Mouse (Mus musculus) olfactory bulb, adult 2 months (tissue): ENCODE data around the gene Gm26965.

Experiments
- CTCF ChIP-seq: fragments of 200-500 bp; IDR thresholded peaks from 2 replicates; pipeline ENCODE4 v1.5.1; 2012; ENCODE audit warnings: low read depth, mild to moderate bottlenecking, low read length, moderate library complexity; ENCODE audit not compliant: insufficient read depth
- POLR2A ChIP-seq: fragments of 200-500 bp; IDR thresholded peaks from 2 replicates; pipeline ENCODE4 v1.6.1; 2012; ENCODE audit warnings: mild to moderate bottlenecking, low read depth, low read length, moderate library complexity; ENCODE audit not compliant: insufficient read depth

DNA sequence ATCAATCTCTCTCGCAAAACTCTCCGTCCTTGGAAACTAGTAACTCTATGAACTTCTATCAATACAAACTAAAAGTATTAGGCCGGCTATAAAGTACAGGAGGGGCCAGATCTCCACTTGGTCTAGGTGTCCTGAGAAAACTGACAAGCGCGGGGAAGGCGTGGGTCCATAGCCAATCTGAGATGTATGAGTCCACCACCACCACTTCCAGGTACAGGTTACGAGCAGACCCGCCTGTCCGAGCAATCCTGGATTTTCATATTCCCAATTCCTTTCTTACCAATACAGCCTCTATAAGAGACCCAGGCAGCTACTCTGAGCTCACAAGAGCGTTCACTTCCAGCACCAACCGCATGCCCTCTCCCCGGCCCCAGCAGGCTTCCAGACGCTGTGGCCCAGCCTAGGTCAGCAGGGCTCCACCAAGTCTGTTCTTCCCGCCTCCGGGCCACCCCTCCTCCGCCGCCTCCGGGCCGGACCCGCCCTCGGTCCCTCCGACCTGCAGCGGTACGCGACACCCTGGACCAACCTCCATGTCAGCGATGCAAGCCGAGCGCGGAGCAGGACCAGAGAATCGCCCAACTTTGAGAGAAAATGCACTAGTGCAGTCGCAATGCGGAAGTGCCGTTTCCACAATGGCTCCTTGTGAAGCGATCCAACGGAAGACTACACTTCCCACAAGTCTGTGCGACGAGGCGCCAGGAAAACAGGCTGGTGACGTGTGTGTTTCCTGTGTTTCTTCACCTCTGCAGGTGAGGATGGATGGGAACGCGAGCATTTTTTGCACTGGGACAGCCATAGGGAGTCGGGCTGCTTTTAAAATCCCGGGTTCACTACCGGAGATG lies 26.8 kb upstream of the Gm26965 start:
- TF ChIP-seq CTCF (no peak), POLR2A (0 out of 2 replicates have a peak, but pooled peaks have one; percentile 50)
